Mouse (Mus musculus): ENCODE measurements around the gene Btbd35f2. TPM values are rescaled to one million over a fixed set of nuclear protein-coding genes. Genes with fewer than 3 reads are reported as not detected.
"Not testable (repeated sequence)": the region's sequence is repeated elsewhere in the genome, so short reads cannot be mapped to it uniquely, and the experiment has no call there.

Btbd35f2 gene
- not detected in 2 replicates for polyA plus RNA-seq (2015; fragmentation: Nextera tagmentation; extraction: Ambion mirVana)

GRCm38 (mm10) chrX:32278094-32278493 is at the start of gene Btbd35f2:
Btbd35f2 (plus strand) TSS chrX:32278394.
- H3K9me3 ChIP-seq (ENCODE audit: control insufficient read depth, low read length); H3K9ac ChIP-seq (ENCODE audit: low read depth, low read length); H3K4me1 ChIP-seq (ENCODE audit: control insufficient read depth, insufficient read depth, low read depth, low read length); H3K4me3 ChIP-seq (ENCODE audit: low read length); H3K27ac ChIP-seq (ENCODE audit: low read depth, low read length); H3K27me3 ChIP-seq (replicated peaks; ENCODE audit: control insufficient read depth, insufficient read depth, low read length); H3K36me3 ChIP-seq (ENCODE audit: control insufficient read depth, insufficient read depth, low read length); ATAC-seq; H3K4me2 ChIP-seq (ENCODE audit: low read length): not testable (repeated sequence)
- no CpG with 5 or more reads among the region's 3 CpGs for WGBS

Other genes with a start within 250 kb of the Btbd35f2 start
- not detected in 2 replicates for gene Btbd35f22, start 230.6 kb upstream of the Btbd35f2 start, polyA plus RNA-seq (2015; fragmentation: Nextera tagmentation; extraction: Ambion mirVana)